Mouse (Mus musculus): ENCODE measurements around the gene Olfr1175-ps. TPM values are rescaled to one million over a fixed set of nuclear protein-coding genes. Genes with fewer than 3 reads are reported as not detected.

Olfr1175-ps gene
- total and polyA plus RNA-seq, 3 experiments, result 0.01 TPM; not detected in 2

- H3K4me1 ChIP-seq (ENCODE audit: control insufficient read depth in 1 of 2, insufficient read depth in 2 of 2, low read length in 2 of 2), result no peaks in the 10 kb centered on the region
- no peak for DNase-seq (ENCODE audit: low read depth, low spot score)
- no peaks in the 10 kb centered on the region for H3K9me3 ChIP-seq (replicated peaks; ENCODE audit: insufficient read depth, low read length)
- no peaks in the 10 kb centered on the region for H3K27me3 ChIP-seq (ENCODE audit: control insufficient read depth in 1 of 2, insufficient read depth in 2 of 2, low read length in 2 of 2)
- TF ChIP-seq MYB (IDR thresholded peaks at IDR 0.05; ENCODE audit: low read depth, low read length) (no peak), ELF1 (IDR thresholded peaks at IDR 0.05; ENCODE audit: low read depth, low read length) (no peak), MXI1 (IDR thresholded peaks at IDR 0.05; ENCODE audit: low read depth, low read length) (no peak), MAFK (IDR thresholded peaks at IDR 0.05; ENCODE audit: borderline replicate concordance, low read depth, low read length) (no peak), SIN3A (IDR thresholded peaks at IDR 0.05; ENCODE audit: low read length) (no peak), MEF2A (IDR thresholded peaks at IDR 0.05; ENCODE audit: extremely low read depth, insufficient replicate concordance, low read depth, low read length, poor library complexity, severe bottlenecking) (no peak), CHD1 (IDR thresholded peaks at IDR 0.05; ENCODE audit: low read depth, low read length) (no peak), GATA1 (IDR thresholded peaks at IDR 0.05; ENCODE audit: low read depth, low read length) (no peak), RAD21 (IDR thresholded peaks at IDR 0.05; ENCODE audit: low read depth, low read length) (no peak), CTCF (IDR thresholded peaks at IDR 0.05 in 2 of 3, conservative IDR thresholded peaks at IDR 0.05 in 1 of 3; ENCODE audit: control insufficient read depth in 1 of 3, insufficient read depth in 1 of 3, low read depth in 2 of 3, low read length in 3 of 3, poor library complexity in 1 of 3, severe bottlenecking in 1 of 3) (no peak), MYC (IDR thresholded peaks at IDR 0.05; ENCODE audit: low read depth, low read length) (no peak), MAX (IDR thresholded peaks at IDR 0.05; ENCODE audit: low read length) (no peak), USF2 (IDR thresholded peaks at IDR 0.05; ENCODE audit: borderline replicate concordance in 1 of 2, insufficient read depth in 1 of 2, low read depth in 1 of 2, low read length in 2 of 2) (no peak), KAT2A (conservative IDR thresholded peaks at IDR 0.05; ENCODE audit: low read depth, low read length) (no peak), ETS1 (IDR thresholded peaks at IDR 0.05; ENCODE audit: low read depth, low read length) (no peak), MAZ (IDR thresholded peaks at IDR 0.05; ENCODE audit: low read depth, low read length) (no peak), ZC3H11A (IDR thresholded peaks at IDR 0.05; ENCODE audit: low read depth, low read length) (no peak)
- H3K9ac ChIP-seq (ENCODE audit: control insufficient read depth, low read depth, low read length, poor library complexity, severe bottlenecking), result no peak within 1 kb of the TSS
- no peaks in the 10 kb centered on the region for H3K36me3 ChIP-seq (ENCODE audit: control insufficient read depth in 1 of 2, insufficient read depth in 2 of 2, low read length in 2 of 2)
- H3K79me2 ChIP-seq (ENCODE audit: control insufficient read depth, insufficient read depth, low read length, poor library complexity), result no peaks in the 10 kb centered on the region
- no peak within 1 kb of the TSS for H3K27ac ChIP-seq (ENCODE audit: control insufficient read depth, low read depth, low read length)
- no peak within 1 kb of the TSS for H3K4me3 ChIP-seq (ENCODE audit: control insufficient read depth in 1 of 2, insufficient read depth in 1 of 2, low read depth in 2 of 2, low read length in 2 of 2)
Measured at GRCm38 (mm10) chr2:88279775-88280174, 47.2 kb downstream of the Olfr1175-ps start, which contains the start of gene Olfr1173. Gene Olfr1173 (minus strand): TSS chr2:88279875.

Other genes starting within 250 kb of the Olfr1175-ps start
- not detected in 2 replicates for gene Olfr1164, start 233.2 kb downstream of the Olfr1175-ps start, total RNA-seq (2012; rRNA removed)
- gene Olfr1164, start 233.2 kb downstream of the Olfr1175-ps start, polyA plus RNA-seq (2012; ENCODE audit: insufficient read depth in 1 of 2, insufficient read length in 2 of 2, low read depth in 1 of 2, low replicate concordance in 2 of 2, missing spikeins in 1 of 2), result not detected
- not detected in 2 replicates for gene Olfr1166, start 198.9 kb downstream of the Olfr1175-ps start, total RNA-seq (2012; rRNA removed)
- gene Olfr1166, start 198.9 kb downstream of the Olfr1175-ps start, polyA plus RNA-seq (2012; ENCODE audit: insufficient read depth in 1 of 2, insufficient read length in 2 of 2, low read depth in 1 of 2, low replicate concordance in 2 of 2, missing spikeins in 1 of 2), result not detected
- gene Olfr1167, start 172.0 kb downstream of the Olfr1175-ps start, total RNA-seq (2012; rRNA removed), result not detected in 2 replicates
- under 1 TPM in 1 of 2 experiments, not detected in 1; 0.26 TPM for gene Olfr1167, start 172.0 kb downstream of the Olfr1175-ps start, polyA plus RNA-seq (2012; ENCODE audit: insufficient read depth in 1 of 2, insufficient read length in 2 of 2, low read depth in 1 of 2, low replicate concordance in 2 of 2, missing spikeins in 1 of 2)
- not detected in 2 replicates for gene Olfr1168, start 145.3 kb downstream of the Olfr1175-ps start, total RNA-seq (2012; rRNA removed)
- not detected for gene Olfr1168, start 145.3 kb downstream of the Olfr1175-ps start, polyA plus RNA-seq (2012; ENCODE audit: insufficient read depth in 1 of 2, insufficient read length in 2 of 2, low read depth in 1 of 2, low replicate concordance in 2 of 2, missing spikeins in 1 of 2)
- not detected in 2 replicates for gene Olfr1170, start 98.9 kb downstream of the Olfr1175-ps start, total RNA-seq (2012; rRNA removed)
- not detected for gene Olfr1170, start 98.9 kb downstream of the Olfr1175-ps start, polyA plus RNA-seq (2012; ENCODE audit: insufficient read depth in 1 of 2, insufficient read length in 2 of 2, low read depth in 1 of 2, low replicate concordance in 2 of 2, missing spikeins in 1 of 2)
- gene Olfr1173, start 47.3 kb downstream of the Olfr1175-ps start, total RNA-seq (2012; rRNA removed), result not detected in 2 replicates
- gene Olfr1173, start 47.3 kb downstream of the Olfr1175-ps start, polyA plus RNA-seq (2012; ENCODE audit: insufficient read depth in 1 of 2, insufficient read length in 2 of 2, low read depth in 1 of 2, low replicate concordance in 2 of 2, missing spikeins in 1 of 2), result not detected
- gene Olfr1174-ps, start 12.1 kb downstream of the Olfr1175-ps start, total RNA-seq (2012; rRNA removed), result not detected in 2 replicates
- gene Olfr1174-ps, start 12.1 kb downstream of the Olfr1175-ps start, polyA plus RNA-seq (2012; ENCODE audit: insufficient read depth in 1 of 2, insufficient read length in 2 of 2, low read depth in 1 of 2, low replicate concordance in 2 of 2, missing spikeins in 1 of 2), result not detected
- not detected in 2 replicates for gene Olfr1176, start 9.5 kb upstream of the Olfr1175-ps start, total RNA-seq (2012; rRNA removed)
- gene Olfr1176, start 9.5 kb upstream of the Olfr1175-ps start, polyA plus RNA-seq (2012; ENCODE audit: insufficient read depth in 1 of 2, insufficient read length in 2 of 2, low read depth in 1 of 2, low replicate concordance in 2 of 2, missing spikeins in 1 of 2), result not detected
- not detected in 2 replicates for gene Olfr1177-ps, start 19.3 kb upstream of the Olfr1175-ps start, total RNA-seq (2012; rRNA removed)
- gene Olfr1177-ps, start 19.3 kb upstream of the Olfr1175-ps start, polyA plus RNA-seq (2012; ENCODE audit: insufficient read depth in 1 of 2, insufficient read length in 2 of 2, low read depth in 1 of 2, low replicate concordance in 2 of 2, missing spikeins in 1 of 2), result not detected
- gene Olfr1178, start 59.8 kb upstream of the Olfr1175-ps start, total RNA-seq (2012; rRNA removed), result not detected in 2 replicates
- gene Olfr1178, start 59.8 kb upstream of the Olfr1175-ps start, polyA plus RNA-seq (2012; ENCODE audit: insufficient read depth in 1 of 2, insufficient read length in 2 of 2, low read depth in 1 of 2, low replicate concordance in 2 of 2, missing spikeins in 1 of 2), result not detected
- gene Olfr1179, start 79.2 kb upstream of the Olfr1175-ps start, total RNA-seq (2012; rRNA removed), result not detected in 2 replicates
- not detected for gene Olfr1179, start 79.2 kb upstream of the Olfr1175-ps start, polyA plus RNA-seq (2012; ENCODE audit: insufficient read depth in 1 of 2, insufficient read length in 2 of 2, low read depth in 1 of 2, low replicate concordance in 2 of 2, missing spikeins in 1 of 2)
- not detected in 2 replicates for gene Olfr1180, start 91.9 kb upstream of the Olfr1175-ps start, total RNA-seq (2012; rRNA removed)
- gene Olfr1180, start 91.9 kb upstream of the Olfr1175-ps start, polyA plus RNA-seq (2012; ENCODE audit: insufficient read depth in 1 of 2, insufficient read length in 2 of 2, low read depth in 1 of 2, low replicate concordance in 2 of 2, missing spikeins in 1 of 2), result not detected
- gene Olfr1181, start 99.0 kb upstream of the Olfr1175-ps start, total RNA-seq (2012; rRNA removed), result not detected in 2 replicates
- gene Olfr1181, start 99.0 kb upstream of the Olfr1175-ps start, polyA plus RNA-seq (2012; ENCODE audit: insufficient read depth in 1 of 2, insufficient read length in 2 of 2, low read depth in 1 of 2, low replicate concordance in 2 of 2, missing spikeins in 1 of 2), result not detected
- not detected in 2 replicates for gene Gm13757, start 121.9 kb upstream of the Olfr1175-ps start, total RNA-seq (2012; rRNA removed)
- gene Gm13757, start 121.9 kb upstream of the Olfr1175-ps start, polyA plus RNA-seq (2012; ENCODE audit: insufficient read depth in 1 of 2, insufficient read length in 2 of 2, low read depth in 1 of 2, low replicate concordance in 2 of 2, missing spikeins in 1 of 2), result not detected
- not detected in 2 replicates for gene Olfr1183, start 127.7 kb upstream of the Olfr1175-ps start, total RNA-seq (2012; rRNA removed)
- gene Olfr1183, start 127.7 kb upstream of the Olfr1175-ps start, polyA plus RNA-seq (2012; ENCODE audit: insufficient read depth in 1 of 2, insufficient read length in 2 of 2, low read depth in 1 of 2, low replicate concordance in 2 of 2, missing spikeins in 1 of 2), result under 1 TPM in 1 of 2 experiments, not detected in 1; 0.01 TPM
- not detected in 2 replicates for gene Olfr1184, start 156.4 kb upstream of the Olfr1175-ps start, total RNA-seq (2012; rRNA removed)
- not detected for gene Olfr1184, start 156.4 kb upstream of the Olfr1175-ps start, polyA plus RNA-seq (2012; ENCODE audit: insufficient read depth in 1 of 2, insufficient read length in 2 of 2, low read depth in 1 of 2, low replicate concordance in 2 of 2, missing spikeins in 1 of 2)
- not detected in 2 replicates for gene Olfr1185-ps1, start 166.1 kb upstream of the Olfr1175-ps start, total RNA-seq (2012; rRNA removed)
- gene Olfr1185-ps1, start 166.1 kb upstream of the Olfr1175-ps start, polyA plus RNA-seq (2012; ENCODE audit: insufficient read depth in 1 of 2, insufficient read length in 2 of 2, low read depth in 1 of 2, low replicate concordance in 2 of 2, missing spikeins in 1 of 2), result not detected
- gene Olfr1186, start 191.3 kb upstream of the Olfr1175-ps start, total RNA-seq (2012; rRNA removed), result not detected in 2 replicates
- gene Olfr1186, start 191.3 kb upstream of the Olfr1175-ps start, polyA plus RNA-seq (2012; ENCODE audit: insufficient read depth in 1 of 2, insufficient read length in 2 of 2, low read depth in 1 of 2, low replicate concordance in 2 of 2, missing spikeins in 1 of 2), result not detected
- gene Olfr1188, start 229.7 kb upstream of the Olfr1175-ps start, total RNA-seq (2012; rRNA removed), result not detected in 2 replicates
- not detected for gene Olfr1188, start 229.7 kb upstream of the Olfr1175-ps start, polyA plus RNA-seq (2012; ENCODE audit: insufficient read depth in 1 of 2, insufficient read length in 2 of 2, low read depth in 1 of 2, low replicate concordance in 2 of 2, missing spikeins in 1 of 2)